ENCODE assay signal across 29 mouse cellular contexts in genomic region chr13:90474053-90474452, GRCm38 (mm10).
"Had no signal": no experiment of that assay in that cellular context is flagged by ENCODE, and none has a peak within 500 bp of the region (broad histone marks: within the 10 kb centered on the region; RNA-seq: fewer than 3 reads in every experiment).

No protein-coding gene starts in this region.

- H3K9me3 ChIP-seq: heart, embryonic 13.5 days; heart, embryonic 15.5 days; hindbrain, embryonic 13.5 days; hindbrain, embryonic 15.5 days; kidney, embryonic 15.5 days; limb, embryonic 10.5 days; limb, embryonic 12.5 days; liver, embryonic 13.5 days; liver, embryonic 15.5 days had no signal

- H3K9ac ChIP-seq: heart, embryonic 13.5 days; heart, embryonic 15.5 days; hindbrain, embryonic 13.5 days; hindbrain, embryonic 15.5 days; kidney, embryonic 15.5 days; limb, embryonic 12.5 days; liver, embryonic 13.5 days; liver, embryonic 15.5 days had no signal

- H3K36me3 ChIP-seq: heart, embryonic 13.5 days; heart, embryonic 15.5 days; hindbrain, embryonic 13.5 days; hindbrain, embryonic 15.5 days; kidney, embryonic 15.5 days; limb, embryonic 10.5 days; limb, embryonic 12.5 days; liver, embryonic 13.5 days; liver, embryonic 15.5 days had no signal

- H3K4me3 ChIP-seq: heart, adult 2 months; heart, embryonic 13.5 days; heart, embryonic 15.5 days; hindbrain, embryonic 13.5 days; hindbrain, embryonic 15.5 days; kidney, embryonic 15.5 days; left cerebral cortex, adult 2 months; limb, embryonic 10.5 days; limb, embryonic 12.5 days; liver, embryonic 13.5 days; liver, embryonic 15.5 days had no signal

- H3K4me2 ChIP-seq: heart, embryonic 11.5 days; heart, embryonic 13.5 days; heart, embryonic 15.5 days; hindbrain, embryonic 13.5 days; hindbrain, embryonic 15.5 days; kidney, embryonic 15.5 days; limb, embryonic 12.5 days; liver, embryonic 11.5 days; liver, embryonic 13.5 days; liver, embryonic 15.5 days had no signal

- H3K4me1 ChIP-seq: heart, embryonic 13.5 days; heart, embryonic 15.5 days; hindbrain, embryonic 13.5 days; hindbrain, embryonic 15.5 days; kidney, embryonic 15.5 days; limb, embryonic 10.5 days; limb, embryonic 12.5 days; liver, embryonic 13.5 days; liver, embryonic 15.5 days had no signal

- ATAC-seq: hindbrain, postnatal 0 days; intestine, embryonic 16.5 days had no signal

- H3K27me3 ChIP-seq: heart, embryonic 13.5 days; heart, embryonic 15.5 days; hindbrain, embryonic 13.5 days; hindbrain, embryonic 15.5 days; kidney, embryonic 15.5 days; limb, embryonic 12.5 days; liver, embryonic 13.5 days; liver, embryonic 15.5 days had no signal

- DNase-seq: gastrocnemius, postnatal 14 days; gastrocnemius, postnatal 36 days; heart, adult 11 months; heart, adult 2 months; heart, postnatal 14 days; heart, postnatal 36 days; kidney, adult 11 months; kidney, adult 2 months; kidney, adult 9 months; kidney, postnatal 14 days; kidney, postnatal 36 days; layer of hippocampus, adult 9-11 months; layer of hippocampus, postnatal 36 days; liver; liver, embryonic 13.5 days had no signal

- H3K27ac ChIP-seq: heart, adult 2 months; heart, embryonic 13.5 days; heart, embryonic 15.5 days; hindbrain, embryonic 13.5 days; hindbrain, embryonic 15.5 days; hindbrain, postnatal 0 days; kidney, embryonic 15.5 days; kidney, postnatal 0 days; left cerebral cortex, adult 2 months; limb, embryonic 10.5 days; limb, embryonic 12.5 days; liver, embryonic 13.5 days; liver, embryonic 15.5 days had no signal
